Mouse (Mus musculus) frontal cortex, postnatal 36 days (tissue): ENCODE results near the gene Polr3g.
"Not testable (repeated sequence)": the region's sequence is repeated elsewhere in the genome, so short reads cannot be mapped to it uniquely, and the experiment has no call there.

Experiments used
- DNase-seq, 2 experiments: peaks; one replicate each; pipeline ENCODE4 v3.0.0; 2022; ENCODE audit warnings: low spot score in 2 of 2

The Polr3g gene

GRCm38 (mm10) chr13:81689587-81689986 lies 21.2 kb downstream of the Polr3g start:
- no peak for DNase-seq

- DNase-seq = no peak
These were observed 25.9 kb downstream of the Polr3g start for GRCm38 (mm10) chr13:81684884-81685283.

- no peak for DNase-seq
These were observed 26.6 kb downstream of the Polr3g start for GRCm38 (mm10) chr13:81684258-81684657.

GRCm38 (mm10) chr13:81683107-81683506 lies 27.7 kb downstream of the Polr3g start:
- DNase-seq = no peak

GRCm38 (mm10) chr13:81675333-81675732 lies 35.5 kb downstream of the Polr3g start:
- DNase-seq = no peak

GRCm38 (mm10) chr13:81667713-81668112 lies 43.1 kb downstream of the Polr3g start:
- no peak for DNase-seq

GRCm38 (mm10) chr13:81664331-81664698 lies 46.5 kb downstream of the Polr3g start:
- DNase-seq = no peak

- DNase-seq = no peak
These were observed 47.1 kb downstream of the Polr3g start for GRCm38 (mm10) chr13:81663566-81664330.

- no peak for DNase-seq
These were observed 52.6 kb downstream of the Polr3g start for GRCm38 (mm10) chr13:81658053-81658752.

- DNase-seq = peak; percentile 92 to 95
These were observed 53.3 kb downstream of the Polr3g start, which contains the start of gene Lysmd3 for GRCm38 (mm10) chr13:81657351-81658052. Gene Lysmd3 (plus strand): TSS chr13:81657663.

- no peak for DNase-seq
These were observed 53.8 kb downstream of the Polr3g start for GRCm38 (mm10) chr13:81657008-81657350.

- DNase-seq = no peak
These were observed 54.5 kb downstream of the Polr3g start for GRCm38 (mm10) chr13:81656091-81656850.

- not testable (repeated sequence) for DNase-seq
These were observed 60.4 kb downstream of the Polr3g start for GRCm38 (mm10) chr13:81650382-81650781.

GRCm38 (mm10) chr13:81646348-81646747 lies 64.5 kb downstream of the Polr3g start:
- no peak for DNase-seq

- DNase-seq = no peak
These were observed 66.7 kb downstream of the Polr3g start for GRCm38 (mm10) chr13:81644047-81644565.

- no peak for DNase-seq
These were observed 68.2 kb downstream of the Polr3g start for GRCm38 (mm10) chr13:81642491-81643149.

- peak; percentile 38 to 45 for DNase-seq
These were observed 69.3 kb downstream of the Polr3g start for GRCm38 (mm10) chr13:81641289-81642045.

- DNase-seq = no peak
These were observed 69.9 kb downstream of the Polr3g start for GRCm38 (mm10) chr13:81640881-81641280.

- DNase-seq = no peak
These were observed 71.2 kb downstream of the Polr3g start for GRCm38 (mm10) chr13:81639624-81640023.

- DNase-seq = peak; percentile 28
These were observed 77.9 kb downstream of the Polr3g start, which contains the start of gene Adgrv1 for GRCm38 (mm10) chr13:81632720-81633415. Gene Adgrv1 (minus strand): TSS chr13:81633154.
